Mouse (Mus musculus) megakaryocyte, embryonic 14.5 days (primary cell): ENCODE measurements around the gene Tmem163.

Experiments
- FLI1 ChIP-seq: IDR thresholded peaks from 2 replicates; pipeline ENCODE4 v1.6.1; 2012; ENCODE audit warnings: low read length, inconsistent platforms, mixed read lengths
- GATA1 ChIP-seq: IDR thresholded peaks from 3 replicates; pipeline ENCODE4 v1.6.1; 2012; ENCODE audit warnings: mixed read lengths, low read length, inconsistent platforms, borderline replicate concordance

DNA sequence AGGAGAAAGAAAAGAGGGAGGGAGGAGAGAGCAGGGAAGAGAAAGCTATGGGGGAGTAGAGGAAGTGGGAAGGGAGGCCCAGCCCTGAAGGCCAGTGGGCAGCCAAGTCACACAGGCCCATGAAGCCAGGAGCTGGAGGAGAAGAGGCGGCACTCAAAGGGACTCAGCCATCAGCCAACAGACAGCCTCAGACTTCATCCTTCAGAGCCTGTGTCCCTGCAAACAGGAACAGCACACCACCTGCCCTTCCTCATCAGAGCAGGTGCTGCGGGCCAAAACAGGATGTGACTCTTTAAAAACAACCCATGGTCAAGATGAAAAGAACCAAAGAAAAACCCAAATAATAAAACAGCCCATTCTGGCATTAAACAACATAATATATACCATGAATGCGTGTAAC is 165.7 kb downstream of the Tmem163 start:
- TF ChIP-seq GATA1 (no peak), FLI1 (no peak)
